Mouse (Mus musculus) olfactory bulb, adult 2 months (tissue): ENCODE results near the gene Vmn2r81.
"Not testable (repeated sequence)": the region's sequence is repeated elsewhere in the genome, so short reads cannot be mapped to it uniquely, and the experiment has no call there.

Experiments used
- CTCF ChIP-seq: fragments of 200-500 bp; IDR thresholded peaks from 2 replicates; pipeline ENCODE4 v1.5.1; 2012; ENCODE audit warnings: low read depth, mild to moderate bottlenecking, low read length, moderate library complexity; ENCODE audit not compliant: insufficient read depth
- POLR2A ChIP-seq: fragments of 200-500 bp; IDR thresholded peaks from 2 replicates; pipeline ENCODE4 v1.6.1; 2012; ENCODE audit warnings: mild to moderate bottlenecking, low read depth, low read length, moderate library complexity; ENCODE audit not compliant: insufficient read depth

DNA sequence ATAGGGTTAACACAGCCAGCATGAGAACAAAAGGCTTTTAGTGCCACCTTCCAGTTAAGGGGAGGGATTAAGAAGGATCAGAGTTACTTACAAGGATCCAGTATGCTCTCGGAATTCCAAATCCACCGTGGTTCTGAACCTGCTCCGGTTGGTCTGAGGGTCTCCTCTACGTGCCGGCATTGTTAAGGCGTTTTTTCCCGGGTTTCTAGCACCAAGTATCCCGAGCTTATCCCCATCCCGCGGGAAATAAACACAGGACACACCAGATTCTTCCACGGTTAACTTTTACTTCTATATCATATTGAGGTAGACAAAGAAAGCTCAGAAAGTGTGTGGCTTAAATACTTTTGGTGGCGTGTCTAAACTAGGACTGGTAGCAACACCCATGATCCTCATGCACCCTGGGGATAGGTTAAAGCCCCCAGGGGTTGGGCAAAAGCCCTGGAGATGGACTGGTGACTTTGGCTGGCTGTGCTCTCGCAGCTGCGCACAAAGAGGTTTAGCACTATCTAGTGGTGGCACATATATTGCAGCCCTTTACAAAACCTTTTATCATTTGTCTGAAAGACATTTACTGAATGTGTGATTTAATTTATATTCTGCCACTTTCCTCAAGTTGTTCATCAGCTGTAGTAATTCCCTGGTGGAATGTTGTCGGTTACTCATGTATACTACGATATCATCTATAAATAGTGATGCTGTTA lies 74.7 kb downstream of the Vmn2r81 start:
- TF ChIP-seq CTCF, POLR2A: not testable (repeated sequence)
